Mouse (Mus musculus) hindbrain, embryonic 15.5 days (tissue): ENCODE measurements at regions not wholly inside any gene's neighbourhood (a gene's known extent, or its start where the extent isn't known, plus 50 kb on each side); places are given as distances from the start of the nearest gene placed in this dataset.

ENCODE experiments used
- ATAC-seq: fragments of 200-750 bp; cut with Nextera tagmentation; 2 replicates; pipeline ENCODE4 v1.8.0; 2017; ENCODE audit warnings: low read depth, moderate number of reproducible peaks, moderate TSS enrichment; ENCODE audit not compliant: low FRiP score
- H3K27ac ChIP-seq: fragments of 300-500 bp; sonication (generic); replicated peaks from 2 replicates; pipeline ENCODE4 v1.5.1; 2015; ENCODE audit warnings: mild to moderate bottlenecking, inconsistent platforms
- H3K27me3 ChIP-seq: fragments of 300-500 bp; sonication (generic); 2 replicates; pipeline ENCODE4 v1.6.1; 2015; ENCODE audit warnings: control low read depth, inconsistent platforms
- H3K36me3 ChIP-seq: fragments of 300-500 bp; sonication (generic); 2 replicates; pipeline ENCODE4 v1.6.1; 2015; ENCODE audit warnings: control low read depth, inconsistent platforms
- H3K4me1 ChIP-seq: fragments of 300-500 bp; sonication (generic); replicated peaks from 2 replicates; pipeline ENCODE4 v1.6.1; 2015; ENCODE audit warnings: control low read depth, inconsistent platforms
- H3K4me2 ChIP-seq: fragments of 300-500 bp; sonication (generic); 2 replicates; pipeline ENCODE4 v1.6.1; 2015; ENCODE audit warnings: moderate library complexity, mild to moderate bottlenecking, inconsistent platforms
- H3K4me3 ChIP-seq: fragments of 300-500 bp; sonication (generic); 2 replicates; pipeline ENCODE4 v1.5.1; 2015; ENCODE audit warnings: mild to moderate bottlenecking, inconsistent platforms
- H3K9ac ChIP-seq: fragments of 300-500 bp; sonication (generic); 2 replicates; pipeline ENCODE4 v1.6.1; 2015; ENCODE audit warnings: inconsistent platforms
- H3K9me3 ChIP-seq: fragments of 300-500 bp; sonication (generic); 2 replicates; pipeline ENCODE4 v1.6.1; 2016; ENCODE audit warnings: control low read depth, inconsistent platforms
- WGBS: fragments of 180-500 bp; shearing (Covaris S2); methylation state at CpG from one replicate; pipeline ENCODE4 v1.1.7; 2015; 5-methylcytosine and 5-hydroxymethylcytosine counted together

DNA sequence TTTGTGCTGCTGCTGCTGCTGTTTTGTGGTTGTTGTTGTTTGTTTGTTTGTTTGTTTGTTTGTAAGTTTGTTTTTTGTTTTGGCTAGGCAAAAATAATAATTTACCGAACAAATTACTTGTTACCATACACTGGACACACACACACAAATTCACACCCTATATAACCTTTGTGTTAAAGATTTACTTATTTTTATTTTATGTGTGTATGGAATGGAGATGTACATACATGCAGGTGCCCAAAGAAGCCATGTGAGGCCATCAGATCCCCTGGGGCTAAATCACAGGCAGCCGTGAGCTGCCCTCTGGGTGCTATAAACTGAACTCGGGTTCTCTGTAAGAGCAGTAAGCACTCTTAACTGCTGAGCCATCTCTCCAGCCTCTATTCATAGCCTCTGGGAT is 56.0 kb downstream of the Pttg1 start:
- Histone ChIP-seq H3K9ac (no peak overlapping the region), H3K9me3 (no peaks in the 10 kb centered on the region), H3K36me3 (no peaks in the 10 kb centered on the region), H3K27me3 (no peaks in the 10 kb centered on the region), H3K27ac (no peak overlapping the region), H3K4me2 (no peak overlapping the region), H3K4me1 (no peaks in the 10 kb centered on the region), H3K4me3 (no peak overlapping the region)
- ATAC-seq, result no peak
- WGBS, result 92% methylated on average over 3 of the region's 3 CpGs

DNA sequence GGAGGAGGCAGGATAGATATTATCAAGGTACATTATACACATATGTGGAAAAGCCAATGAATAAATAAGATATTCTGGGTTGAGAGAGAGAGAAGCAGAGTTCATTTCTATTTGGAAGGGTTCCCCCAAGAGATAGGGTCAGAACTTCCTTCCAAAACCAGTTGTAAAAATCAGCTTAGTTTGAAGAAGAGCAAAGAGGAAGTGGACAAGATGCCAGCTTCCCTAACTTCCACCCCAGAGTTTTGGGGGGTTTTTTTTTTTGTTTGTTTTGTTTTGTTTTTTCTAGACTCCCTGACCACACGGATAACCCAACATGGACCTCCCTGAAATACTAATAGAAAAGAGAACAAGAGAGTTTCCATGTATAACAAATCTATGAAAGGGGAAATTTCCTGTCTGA is 57.7 kb downstream of the Pttg1 start:
- Histone ChIP-seq H3K27me3 (no peaks in the 10 kb centered on the region), H3K36me3 (no peaks in the 10 kb centered on the region), H3K4me3 (no peak overlapping the region), H3K9ac (no peak overlapping the region), H3K27ac (no peak overlapping the region), H3K4me1 (no peaks in the 10 kb centered on the region), H3K4me2 (no peak overlapping the region), H3K9me3 (no peaks in the 10 kb centered on the region)
- WGBS, result 87% methylated on average over 1 of the region's 1 CpGs
- no peak for ATAC-seq

DNA sequence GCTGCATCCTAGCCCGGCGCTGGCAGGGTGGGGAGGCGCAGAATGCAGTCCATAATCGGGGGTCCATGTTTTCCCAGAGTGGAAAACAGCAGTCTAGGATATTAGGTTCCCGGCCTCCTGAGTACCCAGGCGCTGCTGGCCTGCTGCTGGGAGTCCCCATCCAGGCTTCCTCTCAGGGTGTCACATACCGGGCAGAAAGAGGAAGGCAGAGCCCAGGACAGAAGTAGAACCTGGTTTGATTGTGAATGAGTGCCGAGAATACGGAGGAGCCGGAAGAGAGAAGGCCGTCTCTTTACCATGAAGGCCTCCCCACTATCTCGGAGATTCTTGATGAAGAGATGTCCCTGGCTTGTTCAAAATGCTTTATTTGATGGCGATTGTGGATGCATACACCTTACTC is 64.2 kb downstream of the Pttg1 start:
- H3K4me1 ChIP-seq, result no peaks in the 10 kb centered on the region
- H3K4me2 ChIP-seq, result no peak overlapping the region
- H3K27me3 ChIP-seq, result no peaks in the 10 kb centered on the region
- no peak overlapping the region for H3K27ac ChIP-seq
- H3K4me3 ChIP-seq, result no peak overlapping the region
- ATAC-seq, result no peak
- no peak overlapping the region for H3K9ac ChIP-seq
- WGBS, result 76% methylated on average over 13 of the region's 13 CpGs
- no peaks in the 10 kb centered on the region for H3K36me3 ChIP-seq
- no peaks in the 10 kb centered on the region for H3K9me3 ChIP-seq

DNA sequence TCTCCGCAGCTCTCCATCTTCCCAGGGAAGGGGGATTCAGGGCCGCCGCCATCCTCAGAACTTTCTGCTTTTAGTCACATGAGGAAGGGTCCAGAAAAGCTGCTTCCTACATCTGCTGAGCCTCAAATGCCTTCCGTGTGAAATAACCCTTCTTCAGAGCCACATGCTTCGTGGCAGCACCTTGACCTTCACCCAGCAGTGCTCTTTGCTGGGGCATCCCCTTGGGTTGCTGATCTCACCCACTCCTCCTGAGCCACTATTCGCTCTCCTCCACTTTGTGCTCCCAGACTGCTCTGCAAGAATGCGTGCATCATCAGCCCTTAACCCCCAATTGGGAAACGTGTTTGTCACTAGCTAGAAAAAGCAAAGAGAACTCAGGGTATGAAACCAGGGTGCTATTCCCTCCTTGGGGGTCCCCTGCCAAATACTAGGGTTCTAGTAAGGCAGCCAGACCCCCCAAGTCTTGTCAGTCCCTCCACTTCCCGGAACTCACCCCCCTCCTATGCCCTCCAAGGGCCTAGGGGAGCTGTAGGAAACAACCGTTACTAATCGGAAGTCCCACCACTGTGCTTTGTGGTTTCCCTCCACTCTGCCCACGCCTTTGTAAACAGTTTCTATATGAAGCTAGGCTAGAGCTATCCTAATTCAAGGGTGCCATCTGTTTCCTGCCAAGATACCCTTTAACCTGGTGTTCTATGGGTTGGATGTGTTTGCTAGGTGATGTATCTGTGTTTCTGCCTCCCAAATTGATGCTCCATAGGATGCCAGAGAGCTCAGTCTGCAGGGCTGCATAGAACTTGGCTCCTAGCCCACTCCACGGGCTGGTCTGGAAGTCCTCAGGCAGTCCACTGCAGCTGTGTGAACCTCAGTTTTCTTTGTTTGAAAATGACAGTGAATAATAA is 67.4 kb downstream of the Pttg1 start:
- ATAC-seq, result no peak
- H3K27me3 ChIP-seq, result no peaks in the 10 kb centered on the region
- no peak overlapping the region for H3K4me3 ChIP-seq
- H3K9me3 ChIP-seq, result no peaks in the 10 kb centered on the region
- no peaks in the 10 kb centered on the region for H3K4me1 ChIP-seq
- 68% methylated on average over 13 of the region's 13 CpGs for WGBS
- no peak overlapping the region for H3K4me2 ChIP-seq
- no peak overlapping the region for H3K27ac ChIP-seq
- H3K36me3 ChIP-seq, result no peaks in the 10 kb centered on the region
- no peak overlapping the region for H3K9ac ChIP-seq

DNA sequence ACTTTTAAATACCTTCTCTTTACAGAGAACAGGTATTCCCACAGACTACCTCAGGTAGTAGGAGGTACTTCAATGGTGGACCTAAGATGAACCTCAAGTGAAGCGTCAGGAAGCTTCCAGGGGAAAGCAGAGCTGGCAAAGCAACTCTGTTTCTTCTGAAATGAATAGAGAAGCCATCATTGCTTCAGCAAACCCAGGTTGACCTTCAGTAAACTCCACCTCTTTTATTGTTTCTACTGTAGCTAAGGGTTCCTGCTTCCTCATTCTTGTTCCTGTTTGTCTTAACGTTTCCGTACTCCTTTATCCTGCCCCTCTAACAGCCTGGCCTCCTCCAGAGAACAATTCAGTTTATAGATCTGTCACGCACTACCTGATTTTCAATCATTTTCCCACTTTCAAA is 72.4 kb downstream of the Pttg1 start:
- ATAC-seq, result no peak
- Histone ChIP-seq H3K4me3 (no peak overlapping the region), H3K36me3 (no peaks in the 10 kb centered on the region), H3K9ac (no peak overlapping the region), H3K9me3 (no peaks in the 10 kb centered on the region), H3K4me1 (peaks cover 12% of the 10 kb centered on the region), H3K27ac (no peak overlapping the region), H3K27me3 (no peaks in the 10 kb centered on the region), H3K4me2 (no peak overlapping the region)
- WGBS, result 83% methylated on average over 4 of the region's 4 CpGs

DNA sequence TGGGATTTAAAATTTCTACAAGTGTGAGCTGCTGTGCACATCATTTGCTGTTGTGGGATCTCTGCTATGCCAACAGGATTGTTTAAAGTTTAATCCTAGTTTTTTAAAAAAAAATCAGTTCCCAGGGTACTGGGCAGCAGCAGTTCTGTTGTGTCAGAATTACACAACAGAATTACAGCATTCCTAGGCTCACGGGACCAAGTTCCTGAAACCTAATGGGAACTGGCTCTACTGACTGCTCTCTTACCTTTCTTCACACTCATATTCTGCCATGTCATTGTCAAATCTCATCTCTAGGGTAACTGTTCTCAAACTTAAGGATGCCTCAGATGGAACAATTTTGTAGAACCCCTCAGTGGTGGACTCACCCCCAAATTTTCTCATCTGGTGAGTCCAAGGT is 73.0 kb downstream of the Pttg1 start:
- H3K4me1 ChIP-seq, result peaks cover 12% of the 10 kb centered on the region
- no peak overlapping the region for H3K4me3 ChIP-seq
- no peaks in the 10 kb centered on the region for H3K27me3 ChIP-seq
- H3K9ac ChIP-seq, result no peak overlapping the region
- 94% methylated on average over 1 of the region's 1 CpGs for WGBS
- H3K27ac ChIP-seq, result no peak overlapping the region
- no peaks in the 10 kb centered on the region for H3K9me3 ChIP-seq
- H3K4me2 ChIP-seq, result no peak overlapping the region
- H3K36me3 ChIP-seq, result no peaks in the 10 kb centered on the region
- ATAC-seq, result no peak

DNA sequence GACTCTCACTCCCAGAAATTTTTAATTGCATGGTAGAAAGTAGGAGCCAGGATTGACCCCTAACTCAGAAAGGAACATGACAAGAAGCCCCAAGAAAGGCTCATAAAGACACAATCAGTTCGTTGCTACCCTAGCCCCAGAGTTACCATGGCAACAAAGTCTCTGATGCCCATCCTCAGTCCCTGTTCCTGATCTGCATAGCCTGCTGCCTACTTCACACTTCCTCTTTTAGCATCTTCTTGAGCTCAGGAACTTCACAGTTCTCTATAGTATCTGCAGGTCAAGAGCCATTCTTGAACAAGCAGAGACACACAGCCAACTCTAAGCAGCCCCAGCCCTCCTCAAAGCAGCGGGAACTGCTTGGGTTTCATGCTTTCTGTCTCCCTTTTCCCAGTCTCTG is 74.2 kb downstream of the Pttg1 start:
- Histone ChIP-seq H3K4me2 (no peak overlapping the region), H3K9ac (no peak overlapping the region), H3K9me3 (no peaks in the 10 kb centered on the region), H3K27me3 (no peaks in the 10 kb centered on the region), H3K4me3 (no peak overlapping the region), H3K36me3 (no peaks in the 10 kb centered on the region), H3K4me1 (peaks cover 12% of the 10 kb centered on the region), H3K27ac (no peak overlapping the region)
- ATAC-seq, result no peak
- WGBS, result 61% methylated on average over 2 of the region's 2 CpGs

DNA sequence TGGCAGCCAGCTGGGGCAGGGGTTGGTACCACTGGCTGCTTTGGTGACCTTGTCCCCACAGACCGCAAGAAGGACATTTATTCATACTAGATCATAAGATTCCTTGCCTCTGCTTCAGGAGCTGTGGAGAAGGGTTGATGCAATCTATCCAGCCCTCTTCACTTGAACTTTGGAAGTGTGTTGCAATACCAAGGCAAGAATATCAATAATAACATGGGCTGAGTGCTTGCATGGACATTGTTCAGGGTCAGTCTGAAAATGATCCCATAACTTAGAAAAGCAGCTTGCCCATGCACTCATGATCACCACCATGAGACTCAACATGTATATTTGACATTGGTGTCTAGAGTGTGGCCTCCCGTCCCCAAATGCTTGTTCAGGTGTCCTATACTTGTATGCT is 74.7 kb downstream of the Pttg1 start:
- H3K9me3 ChIP-seq, result no peaks in the 10 kb centered on the region
- H3K4me2 ChIP-seq, result no peak overlapping the region
- no peak for ATAC-seq
- no peaks in the 10 kb centered on the region for H3K27me3 ChIP-seq
- no peak overlapping the region for H3K27ac ChIP-seq
- H3K4me3 ChIP-seq, result no peak overlapping the region
- peaks cover 12% of the 10 kb centered on the region for H3K4me1 ChIP-seq
- no peaks in the 10 kb centered on the region for H3K36me3 ChIP-seq
- H3K9ac ChIP-seq, result no peak overlapping the region
- WGBS, result 94% methylated on average over 2 of the region's 2 CpGs

DNA sequence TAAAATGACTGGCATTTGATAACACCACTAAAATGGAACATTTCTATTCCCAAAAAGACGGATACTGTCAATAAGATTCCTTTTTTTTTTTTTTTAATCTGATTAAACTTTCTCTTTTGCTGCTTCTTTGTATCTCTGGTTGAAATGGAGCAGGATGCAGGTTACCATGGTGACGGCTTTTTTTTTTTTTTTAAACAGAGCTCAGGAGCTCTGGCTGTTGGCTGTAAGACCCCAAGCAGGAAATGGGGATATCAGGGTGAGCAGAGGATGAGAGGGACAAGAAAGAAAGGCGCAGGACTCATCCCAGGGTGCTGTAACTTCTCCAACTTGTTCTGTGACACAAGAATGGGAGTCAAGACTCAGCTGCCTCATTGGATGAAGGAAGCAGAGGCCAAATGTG is 75.8 kb downstream of the Pttg1 start:
- Histone ChIP-seq H3K4me1 (peaks cover 12% of the 10 kb centered on the region), H3K4me2 (no peak overlapping the region), H3K36me3 (no peaks in the 10 kb centered on the region), H3K4me3 (no peak overlapping the region), H3K9me3 (no peaks in the 10 kb centered on the region), H3K27ac (no peak overlapping the region), H3K27me3 (no peaks in the 10 kb centered on the region), H3K9ac (no peak overlapping the region)
- no peak for ATAC-seq
- 52% methylated on average over 3 of the region's 3 CpGs for WGBS

DNA sequence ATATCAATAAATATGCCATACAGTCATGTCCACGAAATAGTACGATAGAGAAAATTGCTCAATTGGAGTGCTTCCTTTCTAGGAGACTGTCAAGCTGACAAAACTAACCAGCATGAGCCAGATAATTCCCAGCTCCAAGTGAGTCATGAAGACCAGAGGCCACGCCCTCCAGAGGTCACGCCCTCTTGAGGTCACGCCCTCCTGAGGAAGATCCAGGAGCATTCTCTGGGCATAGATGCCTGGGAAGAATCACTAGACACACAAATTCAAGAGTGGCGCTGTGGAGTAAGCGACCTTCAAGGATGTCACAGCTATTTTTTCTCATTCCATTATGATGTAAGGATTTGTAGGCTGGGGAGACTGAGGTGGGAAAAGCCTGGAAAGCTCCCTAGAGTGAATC is 76.5 kb downstream of the Pttg1 start:
- Histone ChIP-seq H3K4me1 (peaks cover 15% of the 10 kb centered on the region), H3K9ac (no peak overlapping the region), H3K4me3 (no peak overlapping the region), H3K36me3 (no peaks in the 10 kb centered on the region), H3K27ac (no peak overlapping the region), H3K4me2 (no peak overlapping the region), H3K27me3 (no peaks in the 10 kb centered on the region), H3K9me3 (no peaks in the 10 kb centered on the region)
- 61% methylated on average over 7 of the region's 7 CpGs for WGBS
- ATAC-seq, result no peak

DNA sequence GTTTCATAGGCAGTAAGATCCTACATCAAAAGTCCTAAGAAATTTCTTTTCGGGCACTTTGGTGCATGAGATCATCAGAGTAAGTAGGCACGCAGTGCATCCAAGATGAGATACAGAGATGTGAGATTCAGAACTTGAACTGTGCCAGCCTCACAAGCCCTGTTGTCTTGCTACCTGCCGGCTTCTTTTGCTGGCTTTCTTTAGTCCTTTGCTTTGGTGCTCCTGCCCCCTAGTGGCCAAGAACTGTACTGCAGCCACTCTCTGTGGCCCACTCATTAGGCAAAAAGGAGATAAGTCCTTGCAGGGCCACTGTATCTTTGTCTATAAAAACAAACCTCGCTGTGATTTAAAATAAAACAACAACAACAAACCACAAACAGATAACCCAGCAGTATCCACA is 77.5 kb downstream of the Pttg1 start:
- Histone ChIP-seq H3K36me3 (no peaks in the 10 kb centered on the region), H3K27ac (no peak overlapping the region), H3K9ac (no peak overlapping the region), H3K9me3 (no peaks in the 10 kb centered on the region), H3K4me1 (peaks cover 18% of the 10 kb centered on the region), H3K4me3 (no peak overlapping the region), H3K4me2 (no peak overlapping the region), H3K27me3 (no peaks in the 10 kb centered on the region)
- ATAC-seq, result peak; percentile 59; the same call in 1 of the 2 replicates
- WGBS, result 21% methylated on average over 4 of the region's 4 CpGs

DNA sequence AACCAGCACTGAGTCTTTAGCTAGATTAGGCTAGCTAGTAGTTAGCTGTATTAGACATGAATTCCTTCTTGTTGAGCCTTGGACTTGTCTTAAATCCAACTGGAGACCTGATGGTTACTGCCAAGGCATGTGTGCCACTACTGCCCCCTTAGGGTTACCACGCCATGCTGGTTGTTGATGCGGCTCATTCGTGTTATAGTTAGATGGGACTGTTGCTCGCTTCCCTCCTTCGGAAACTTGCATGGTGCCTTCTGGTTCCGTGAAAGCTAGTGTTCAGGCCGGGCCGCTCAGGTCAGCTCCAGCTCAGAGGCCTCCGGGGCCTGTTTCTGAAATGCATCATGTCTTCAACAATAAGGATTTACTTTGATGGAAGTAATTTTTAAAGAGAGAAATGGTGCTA is 79.6 kb downstream of the Pttg1 start:
- Histone ChIP-seq H3K4me1 (peaks cover 18% of the 10 kb centered on the region), H3K27me3 (no peaks in the 10 kb centered on the region), H3K4me2 (no peak overlapping the region), H3K4me3 (no peak overlapping the region), H3K9ac (no peak overlapping the region), H3K27ac (no peak overlapping the region), H3K9me3 (no peaks in the 10 kb centered on the region), H3K36me3 (no peaks in the 10 kb centered on the region)
- no peak for ATAC-seq
- WGBS, result 98% methylated on average over 9 of the region's 9 CpGs
